Mouse (Mus musculus) thymus, postnatal 14 days (tissue): Measurements from ENCODE around the gene Jpt2.
A peak's percentile ranks its signal among the peaks of the same experiment; 100 is the strongest.

Experiments
- DNase-seq: peaks from one replicate; pipeline ENCODE4 v3.0.0; 2021

Gene Jpt2

DNA sequence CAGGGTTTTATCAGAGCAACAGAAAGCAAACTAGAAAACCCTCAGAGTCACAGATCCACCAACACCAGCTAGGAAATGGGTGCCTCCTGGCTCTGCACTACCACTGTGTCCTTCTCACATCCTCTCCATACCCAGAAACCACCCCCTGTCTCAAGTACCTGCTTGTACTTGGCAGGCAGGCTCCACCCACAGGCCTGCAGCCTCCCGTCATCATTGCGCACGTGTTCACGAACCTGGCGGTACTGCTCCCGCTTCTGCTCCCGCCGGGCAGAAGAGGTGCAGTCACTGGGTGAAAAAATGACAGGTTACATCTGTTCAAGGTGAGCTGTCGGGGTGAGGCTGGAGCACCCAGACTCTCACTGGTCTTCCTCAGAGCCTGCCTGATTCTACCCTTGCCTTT, 56.7 kb downstream of the Jpt2 start:
- no peak for DNase-seq

DNA sequence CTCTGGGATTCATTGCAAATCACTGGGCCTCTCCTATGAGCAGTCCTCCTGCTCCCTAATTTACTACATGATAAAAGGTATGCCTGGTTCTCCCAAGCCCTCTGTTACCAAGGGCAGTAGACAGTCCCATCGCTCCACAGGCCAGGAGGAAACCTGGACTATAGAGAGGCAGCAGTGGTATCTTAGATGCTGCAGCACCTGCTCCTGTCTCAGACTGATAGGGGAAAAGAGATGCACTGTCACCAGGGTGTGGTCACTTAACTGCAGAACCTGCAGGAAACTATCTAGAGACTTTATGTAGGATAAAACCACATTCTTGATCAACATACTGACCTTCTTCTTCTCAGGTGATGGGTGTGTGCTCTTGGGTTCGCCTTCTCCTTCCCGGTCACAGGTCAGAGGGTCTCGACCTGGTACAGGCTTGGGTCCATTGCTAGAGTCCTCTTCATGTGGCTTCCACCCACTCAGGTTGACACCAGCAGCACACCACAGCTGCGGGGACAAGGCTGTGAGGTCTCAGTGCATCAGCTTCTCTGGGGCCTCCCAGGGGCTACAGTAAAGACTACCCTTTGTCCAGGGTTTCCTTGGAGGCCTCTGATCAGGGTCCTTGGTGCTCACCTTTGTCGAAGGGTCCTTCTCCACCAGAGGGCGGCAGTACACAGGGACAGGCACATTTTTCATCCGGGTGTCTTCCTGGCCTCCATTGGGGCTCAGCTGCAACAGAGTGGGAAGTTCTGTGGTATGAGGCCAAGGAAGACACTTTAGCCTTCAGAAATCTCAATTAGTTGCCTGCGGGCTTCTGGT, 57.6 kb downstream of the Jpt2 start:
- peak; percentile 53 for DNase-seq

DNA sequence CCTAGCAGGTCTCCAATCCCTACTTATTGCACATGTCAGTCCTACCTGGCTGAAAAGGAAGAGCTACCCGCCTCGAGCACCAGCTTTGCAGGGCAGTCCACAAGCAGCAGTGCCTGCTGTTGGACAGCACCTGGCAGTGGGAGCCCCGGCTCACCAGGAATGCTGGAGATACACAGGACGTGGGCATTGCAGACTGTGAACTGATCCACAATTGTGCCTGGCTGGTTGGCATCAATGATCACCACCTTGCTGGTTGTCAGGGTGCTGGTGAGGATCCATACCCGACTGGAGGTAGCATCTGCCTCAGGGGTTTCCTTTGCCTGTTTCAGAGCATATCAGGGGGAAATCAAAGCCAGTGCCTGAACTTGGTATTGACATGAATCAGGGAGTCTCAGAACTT, 58.4 kb downstream of the Jpt2 start:
- DNase-seq, result no peak

DNA sequence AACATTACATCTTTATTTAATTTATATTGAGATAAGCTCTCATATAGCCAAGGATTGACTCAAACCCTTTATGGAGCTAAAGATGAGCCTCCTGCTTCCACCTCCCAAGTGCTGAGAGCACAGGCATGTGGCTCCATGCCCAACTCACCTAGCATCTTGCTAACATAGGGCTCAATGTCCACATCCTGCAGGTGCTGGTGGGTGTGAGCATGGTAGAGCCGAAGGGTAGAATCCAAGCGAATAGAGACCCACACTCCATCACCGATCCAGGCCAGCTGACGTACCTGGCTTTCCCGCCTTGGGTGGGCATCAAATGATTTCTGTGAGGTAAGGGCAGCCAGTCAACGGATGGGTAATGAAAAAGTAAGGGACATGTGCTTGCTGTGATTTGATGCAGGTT, 60.5 kb downstream of the Jpt2 start:
- DNase-seq, result no peak

DNA sequence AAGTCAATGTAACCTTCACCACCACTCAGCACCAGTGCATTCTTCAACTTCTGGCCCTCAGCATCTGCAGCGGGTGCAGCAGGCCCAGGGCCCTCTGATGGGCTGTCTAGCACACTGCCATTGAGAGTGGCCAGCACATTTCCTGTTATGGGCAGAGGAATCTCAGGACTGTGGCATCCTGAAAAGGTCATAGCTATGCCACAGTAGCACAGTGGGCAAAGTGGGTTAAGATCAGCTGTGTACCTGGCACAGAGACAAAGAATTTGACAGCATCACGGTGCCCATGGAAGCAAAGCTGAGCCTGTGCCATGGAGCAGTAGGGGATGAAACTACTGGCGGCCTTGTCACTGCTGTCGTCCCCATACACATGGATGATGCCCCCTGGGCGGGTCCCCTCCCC, 61.3 kb downstream of the Jpt2 start:
- no peak for DNase-seq

DNA sequence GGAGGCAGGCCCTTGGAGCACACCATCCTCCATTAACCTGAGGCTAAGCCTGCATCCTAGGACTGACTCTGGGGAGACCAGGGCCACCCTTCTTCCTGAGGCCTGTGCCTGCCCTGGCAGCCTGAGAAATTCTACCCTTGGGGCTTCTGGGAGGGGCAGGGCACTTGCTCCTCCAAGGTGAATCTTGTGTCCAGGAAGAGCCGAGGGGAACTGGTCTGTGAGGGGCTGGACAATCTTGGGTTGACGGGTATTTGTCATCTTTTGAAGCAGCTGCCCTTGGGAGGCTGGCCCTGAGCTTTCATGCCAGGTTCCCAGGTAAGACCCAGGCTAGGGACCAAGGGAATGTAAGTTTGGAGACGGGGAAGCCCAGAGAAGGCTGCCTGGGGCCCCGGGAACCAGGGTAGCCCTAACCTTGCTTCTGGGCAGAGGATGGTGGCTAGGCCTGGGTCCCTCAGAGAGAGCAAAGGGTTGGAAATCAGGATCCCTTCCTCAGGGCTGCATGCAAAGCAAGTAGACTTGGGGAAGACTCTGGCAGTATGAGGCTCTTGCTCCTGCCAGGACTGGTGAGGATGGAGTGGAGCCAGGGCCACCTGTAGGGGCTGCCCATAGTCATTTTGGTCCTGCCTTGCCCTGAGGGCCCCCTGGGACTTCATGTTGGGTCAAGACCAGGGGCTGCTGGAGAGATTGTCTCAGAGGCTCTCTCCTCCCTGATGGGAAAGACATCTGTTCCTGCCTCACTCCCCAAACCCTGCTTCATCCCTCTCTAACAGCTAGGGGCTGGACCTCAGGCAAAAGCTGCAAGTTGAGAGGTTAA, 62.2 kb downstream of the Jpt2 start:
- DNase-seq, result no peak

DNA sequence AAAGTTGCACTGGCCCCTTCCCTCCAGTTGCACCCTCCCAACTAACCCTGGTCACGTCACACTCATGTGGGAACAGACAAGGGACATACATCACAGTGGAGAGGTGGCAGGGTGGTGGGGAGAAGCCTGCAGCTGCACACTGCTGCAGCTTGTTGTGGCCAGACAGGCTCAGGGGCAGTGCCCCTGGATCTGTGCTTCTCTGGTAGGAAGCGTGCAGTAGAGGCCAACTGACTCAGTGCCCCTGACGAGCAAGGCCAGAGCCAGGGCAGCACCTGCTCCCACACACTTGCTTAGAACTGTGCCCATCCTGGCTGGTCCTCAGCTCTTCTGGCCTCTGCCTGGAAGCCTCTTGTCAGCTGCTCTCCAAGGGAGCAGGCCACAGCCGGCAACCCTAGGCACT, 62.9 kb downstream of the Jpt2 start:
- DNase-seq, result no peak

DNA sequence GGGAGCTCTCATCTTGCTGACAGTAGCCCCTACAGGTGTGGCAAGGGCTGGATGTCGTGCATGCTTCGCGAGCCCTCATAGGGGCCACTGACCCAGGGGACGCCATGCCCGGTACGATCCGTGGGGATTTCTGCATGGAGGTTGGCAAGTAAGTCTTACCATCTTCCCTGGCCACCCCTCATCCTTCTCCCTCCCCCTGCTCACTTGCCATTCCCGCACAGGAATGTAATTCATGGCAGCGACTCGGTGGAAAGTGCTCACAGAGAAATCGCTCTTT, 63.6 kb downstream of the Jpt2 start:
- no peak for DNase-seq

DNA sequence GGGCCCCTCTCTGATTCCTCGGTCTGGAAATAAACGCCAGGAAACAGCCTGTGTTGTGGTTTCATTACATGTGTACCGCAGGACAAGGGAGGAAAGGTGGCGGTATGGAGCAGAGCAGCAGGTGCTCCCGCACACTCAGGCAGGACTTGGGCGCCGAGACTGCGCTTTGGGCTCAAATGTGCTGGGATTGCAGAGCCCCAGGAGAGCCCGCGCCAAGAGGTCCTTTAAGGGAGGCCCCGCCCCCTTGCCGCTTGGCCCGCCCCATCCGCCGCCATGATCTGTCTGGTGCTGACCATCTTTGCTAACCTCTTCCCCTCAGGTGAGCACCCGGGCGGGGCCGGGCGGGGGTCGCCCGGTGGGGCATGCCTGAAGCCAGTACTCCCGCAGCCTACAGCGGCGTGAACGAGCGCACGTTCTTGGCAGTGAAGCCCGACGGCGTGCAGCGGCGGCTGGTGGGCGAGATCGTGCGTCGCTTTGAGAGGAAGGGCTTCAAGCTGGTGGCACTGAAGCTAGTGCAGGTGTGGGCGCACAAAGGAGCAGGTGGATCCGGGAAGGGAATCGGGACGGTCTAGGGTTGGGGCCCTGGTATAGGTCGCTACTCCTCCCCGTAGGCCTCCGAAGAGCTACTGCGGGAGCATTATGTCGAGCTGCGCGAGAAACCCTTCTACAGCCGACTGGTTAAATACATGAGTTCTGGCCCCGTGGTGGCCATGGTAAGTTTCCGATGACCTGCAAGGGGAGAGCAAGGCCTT, 64.1 kb downstream of the Jpt2 start, which contains the start of gene Nme3:
TSS of gene Nme3 (plus strand) at position 260 of the 752 bp plus-strand sequence.
- DNase-seq, result peak; percentile 81

DNA sequence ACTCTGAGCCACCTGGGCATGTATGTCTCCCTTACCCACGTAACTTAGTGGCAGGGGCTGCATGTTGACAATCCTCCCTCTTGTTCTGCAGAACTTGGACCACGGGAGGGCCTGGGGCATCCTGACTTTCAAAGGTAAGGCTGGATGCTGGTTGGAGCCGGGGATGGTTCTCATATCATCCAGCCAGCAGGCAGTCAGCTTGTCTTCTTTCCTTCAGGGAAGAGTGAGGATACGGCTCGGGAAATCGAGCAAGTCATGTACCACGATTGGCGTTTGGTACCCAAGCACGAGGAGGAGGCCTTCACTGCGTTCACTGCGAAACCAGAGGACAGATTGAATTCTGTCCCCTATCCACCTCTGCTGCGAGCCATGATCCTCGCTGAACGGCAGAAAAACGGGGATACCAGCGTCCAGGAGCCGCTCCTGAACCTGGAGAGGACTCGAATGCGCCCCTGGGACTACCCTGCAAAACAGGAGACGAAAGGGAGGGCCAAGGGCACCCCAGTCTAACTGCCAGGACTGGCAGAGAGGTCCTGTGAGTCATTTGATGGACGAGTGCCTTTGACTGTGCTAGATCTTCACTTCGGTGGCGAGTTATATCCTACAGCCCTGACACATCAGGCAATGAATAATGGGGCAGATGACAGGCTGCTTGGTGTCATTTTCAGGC, 64.8 kb downstream of the Jpt2 start:
- peak; percentile 31 for DNase-seq

DNA sequence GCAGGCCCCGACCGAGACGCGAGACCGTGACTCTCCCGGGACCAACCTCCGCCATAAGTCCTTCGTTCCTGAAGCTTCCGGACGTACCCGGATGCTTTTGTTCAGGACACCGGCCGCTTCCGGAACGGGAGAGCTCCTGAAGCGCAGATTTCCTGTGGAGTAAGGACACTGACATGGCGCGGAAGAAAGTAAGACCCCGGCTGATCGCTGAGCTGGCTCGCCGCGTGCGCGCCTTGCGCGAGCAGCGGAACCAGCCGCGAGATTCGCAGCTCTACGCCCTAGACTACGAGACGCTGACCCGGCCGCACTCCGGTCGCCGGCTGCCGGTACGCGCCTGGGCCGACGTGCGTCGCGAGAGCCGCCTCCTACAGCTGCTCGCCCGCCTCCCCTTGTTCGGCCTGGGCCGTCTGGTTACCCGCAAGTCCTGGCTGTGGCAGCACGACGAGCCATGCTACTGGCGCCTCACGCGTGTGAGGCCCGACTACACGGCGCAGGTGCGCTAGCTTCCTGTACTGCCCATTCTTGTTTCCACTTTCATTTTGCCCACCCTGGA, 65.4 kb downstream of the Jpt2 start, which contains the start of the genes Eme2 and Mrps34:
TSS of gene Eme2 (minus strand) at position 93 of the 553 bp plus-strand sequence.
TSS of gene Mrps34 (plus strand) at position 122 of the 553 bp plus-strand sequence.
- peak; percentile 78 for DNase-seq

DNA sequence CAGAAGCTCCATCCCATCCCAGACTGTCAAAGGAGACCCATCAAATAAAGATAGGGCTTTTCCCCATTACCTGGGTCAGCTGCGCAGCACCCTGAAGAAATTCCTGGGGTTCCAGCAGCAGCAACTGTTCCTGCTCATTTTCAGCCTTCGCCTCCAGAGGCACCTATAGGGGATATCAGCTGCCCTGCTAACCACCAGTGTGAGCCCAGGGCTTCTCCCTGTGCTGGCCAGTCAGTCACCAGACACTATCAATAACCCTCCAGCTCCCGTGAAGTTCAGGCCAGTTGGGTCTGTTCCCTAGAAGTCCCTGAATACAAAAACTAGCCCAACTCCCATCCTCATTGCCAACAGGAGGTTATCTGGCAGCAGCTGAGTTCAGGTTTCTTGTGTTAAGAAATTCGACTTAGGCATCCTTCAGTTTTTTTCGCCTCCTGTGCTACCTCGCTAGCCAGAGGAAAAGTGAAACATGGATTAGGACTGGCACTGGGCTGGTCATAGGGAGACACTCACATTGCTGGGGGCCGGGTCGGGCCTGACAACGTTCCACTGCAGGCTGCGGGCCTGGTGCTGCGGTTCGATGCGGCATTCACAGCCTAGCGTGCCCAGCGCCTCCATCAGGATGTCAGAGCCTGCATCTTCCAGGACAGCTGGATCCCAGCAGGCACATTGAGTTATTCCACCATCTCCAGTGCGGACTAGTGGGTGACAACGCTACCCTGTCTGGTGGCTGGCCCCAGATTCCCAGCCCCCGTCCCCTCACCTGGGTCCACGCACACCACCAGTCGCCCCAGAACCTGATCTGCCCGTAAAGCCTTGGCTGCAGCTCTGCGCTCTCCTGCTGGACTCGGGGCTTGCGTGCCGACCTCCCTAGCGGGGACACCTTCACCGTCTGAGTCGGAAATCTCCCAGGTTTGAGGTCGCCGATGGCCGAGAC, 66.2 kb downstream of the Jpt2 start:
- no peak for DNase-seq

DNA sequence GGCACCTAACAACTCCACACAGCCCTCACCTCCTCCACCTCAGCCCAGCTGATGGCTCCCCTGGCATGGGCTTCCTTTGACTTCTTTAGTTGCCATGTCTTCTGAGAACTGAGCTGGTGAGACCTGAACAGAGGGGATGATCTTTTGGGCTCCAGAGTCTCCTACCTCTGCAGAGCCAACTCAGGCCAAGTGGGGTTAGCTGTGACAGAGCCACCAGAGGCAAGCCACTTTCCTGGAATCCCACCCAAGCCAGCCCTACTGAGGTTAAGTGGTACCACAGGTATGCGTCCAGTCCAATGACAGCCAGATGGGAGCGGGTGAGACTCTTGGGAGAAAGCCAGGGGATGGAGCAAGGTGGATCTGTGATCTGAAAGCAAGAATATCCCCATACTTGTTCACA, 67.2 kb downstream of the Jpt2 start:
- DNase-seq, result no peak

DNA sequence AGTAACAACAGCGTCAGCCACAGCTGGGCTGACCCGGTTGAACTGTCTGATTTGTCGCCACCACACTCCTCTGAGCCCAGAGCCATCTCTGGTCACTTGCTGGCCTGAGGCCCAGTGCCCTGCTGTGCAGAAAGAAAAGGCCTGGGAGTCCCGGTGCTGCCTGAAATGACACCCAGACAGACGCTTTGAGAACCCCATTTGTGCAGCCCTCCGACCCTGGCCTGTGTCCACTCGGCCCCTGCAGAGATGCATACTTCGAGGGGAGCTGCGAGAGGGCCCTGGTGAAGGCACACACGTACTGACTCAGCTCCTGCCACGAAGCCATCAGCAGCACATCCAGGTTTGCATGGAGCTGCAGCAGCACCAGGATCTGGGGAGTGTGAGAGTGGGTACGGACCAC, 67.7 kb downstream of the Jpt2 start:
- DNase-seq, result no peak

DNA sequence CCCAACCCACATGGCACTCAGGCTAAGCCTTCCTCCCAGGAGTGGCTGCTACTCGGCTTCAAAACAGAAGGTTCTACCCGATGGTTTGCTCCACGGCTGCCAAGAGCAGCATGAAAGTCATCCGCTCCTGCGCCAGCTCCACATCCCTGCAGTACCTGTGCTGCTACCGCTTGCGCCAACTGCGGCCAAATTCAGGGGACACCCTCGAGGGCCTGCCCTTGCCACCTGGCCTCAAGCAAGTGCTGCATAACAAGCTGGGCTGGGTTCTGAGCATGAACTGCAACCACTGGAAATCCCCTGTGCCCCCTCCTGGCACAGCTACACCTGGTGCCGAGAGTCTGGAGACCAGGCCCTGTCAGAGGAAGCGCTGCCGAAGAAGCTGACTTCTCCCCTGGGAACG, 69.2 kb downstream of the Jpt2 start:
- DNase-seq, result no peak

DNA sequence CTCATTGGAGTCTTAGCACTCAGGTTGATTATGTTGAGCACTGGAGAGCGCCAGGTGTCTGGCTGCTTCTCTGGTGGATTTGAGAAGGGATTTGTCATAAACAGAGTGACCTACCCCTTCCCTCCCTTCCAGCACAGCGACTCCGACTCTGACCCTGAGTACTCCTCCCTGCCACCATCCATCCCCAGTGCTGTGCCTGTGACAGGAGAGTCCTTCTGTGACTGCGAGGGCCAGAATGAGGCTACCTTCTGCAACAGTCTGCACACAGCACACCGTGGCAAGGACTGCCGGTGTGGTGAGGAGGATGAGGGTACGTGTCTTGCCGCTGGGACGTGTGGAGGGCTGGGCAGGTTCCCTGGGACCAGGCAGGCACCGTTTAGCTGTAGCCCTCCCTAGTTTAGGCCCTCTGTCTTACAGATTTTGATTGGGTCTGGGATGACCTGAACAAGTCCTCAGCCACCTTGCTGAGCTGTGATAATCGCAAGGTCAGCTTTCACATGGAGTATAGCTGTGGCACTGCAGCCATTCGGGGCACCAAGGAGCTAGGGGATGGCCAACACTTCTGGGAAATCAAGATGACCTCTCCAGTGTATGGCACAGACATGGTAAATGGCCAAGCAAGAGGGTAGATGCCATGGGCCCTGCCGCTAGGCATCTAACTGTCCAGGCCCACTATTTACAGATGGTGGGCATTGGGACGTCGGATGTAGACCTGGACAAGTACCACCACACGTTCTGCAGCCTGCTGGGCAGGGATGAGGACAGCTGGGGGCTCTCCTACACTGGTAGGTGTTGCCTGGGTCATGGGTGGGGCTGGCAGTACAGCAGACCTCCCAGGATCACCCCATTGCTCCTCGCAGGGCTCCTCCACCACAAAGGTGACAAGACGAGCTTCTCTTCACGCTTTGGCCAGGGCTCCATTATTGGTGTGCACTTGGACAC, 70.1 kb downstream of the Jpt2 start:
- no peak for DNase-seq

DNA sequence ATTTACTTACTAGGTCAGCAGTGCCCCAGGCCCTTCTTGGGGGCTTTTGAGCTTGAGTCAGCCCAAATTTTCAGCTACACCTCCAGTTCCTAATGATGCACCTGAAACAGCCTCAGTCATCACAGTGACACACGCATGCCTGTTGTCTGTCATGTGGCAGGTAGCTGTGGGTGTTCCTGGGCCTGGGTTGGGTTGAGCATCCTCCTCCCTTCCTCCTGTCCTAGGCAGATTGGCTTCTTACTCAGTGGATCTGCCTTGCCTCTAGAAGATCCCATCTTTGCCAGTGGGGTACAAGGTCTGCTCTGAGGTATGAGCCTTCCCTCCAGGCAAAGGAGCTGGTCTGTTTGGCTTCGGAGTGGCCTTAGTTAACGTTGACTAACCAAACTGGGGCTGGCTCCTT, 71.6 kb downstream of the Jpt2 start:
- DNase-seq, result no peak
